8 mouse cellular contexts compared by ENCODE assay signal in the genomic region with DNA sequence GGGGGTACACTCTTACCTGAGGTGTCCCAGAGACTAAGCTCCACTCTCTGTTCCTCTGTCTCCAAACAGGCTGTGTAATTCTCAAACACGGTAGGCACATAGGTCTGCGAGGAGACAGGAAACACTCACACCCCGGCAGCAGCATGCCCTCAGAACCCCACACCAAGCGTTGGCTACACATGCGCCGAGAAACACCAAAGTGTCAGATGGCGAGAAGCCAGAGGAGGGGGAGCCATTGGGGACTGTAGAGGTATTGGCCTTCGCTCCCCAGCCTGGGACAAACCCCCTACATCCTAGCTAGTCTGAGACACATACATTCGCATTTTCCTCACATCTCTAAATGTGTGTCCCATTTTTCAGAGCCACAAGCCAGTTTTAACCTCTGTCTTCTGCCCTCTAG. TPM values are rescaled to one million over a fixed set of nuclear protein-coding genes. Genes with fewer than 3 reads are reported as not detected.
DNase-seq lines count a peak whose midpoint lies in the region; ATAC-seq lines count a peak whose summit lies in the region.

No protein-coding gene starts in this region.

- no peaks in the 10 kb centered on the region for H3K36me3 ChIP-seq in kidney, embryonic 14.5 days (ENCODE audit: control insufficient read depth, insufficient read depth, low read length)
- H3K36me3 ChIP-seq in forebrain, embryonic 13.5 days (ENCODE audit: poor library complexity, severe bottlenecking), result 0 out of 2 replicates have a peak, but pooled peaks cover 4% of the 10 kb centered on the region
- H3K36me3 ChIP-seq in limb, embryonic 10.5 days, result no peaks in the 10 kb centered on the region
- H3K36me3 ChIP-seq in neural tube, embryonic 11.5 days (ENCODE audit: control insufficient read depth, insufficient read depth, low read length), result no peaks in the 10 kb centered on the region

- H3K4me3 ChIP-seq in kidney, embryonic 14.5 days (ENCODE audit: low read length), result peak overlapping the region; percentile 38
- H3K4me3 ChIP-seq in forebrain, embryonic 13.5 days, result peak overlapping the region; percentile 51
- H3K4me3 ChIP-seq in limb, embryonic 10.5 days, result peak overlapping the region; percentile 54
- peak overlapping the region; percentile 48 for H3K4me3 ChIP-seq in neural tube, embryonic 11.5 days (ENCODE audit: low read depth, low read length)

- H3K4me1 ChIP-seq in kidney, embryonic 14.5 days (ENCODE audit: control insufficient read depth, insufficient read depth, low read length), result peaks cover 13% of the 10 kb centered on the region; the same call in 1 of the 2 replicates
- peaks cover 43% of the 10 kb centered on the region for H3K4me1 ChIP-seq in forebrain, embryonic 13.5 days
- H3K4me1 ChIP-seq in limb, embryonic 10.5 days, result peaks cover 33% of the 10 kb centered on the region
- peaks cover 32% of the 10 kb centered on the region for H3K4me1 ChIP-seq in neural tube, embryonic 11.5 days (ENCODE audit: control insufficient read depth, insufficient read depth, low read length)

- no peak for ATAC-seq in kidney, embryonic 14.5 days (ENCODE audit: low FRiP score, low TSS enrichment)
- ATAC-seq in forebrain, embryonic 13.5 days, result no peak
- ATAC-seq in neural tube, embryonic 11.5 days (ENCODE audit: insufficient read depth, low FRiP score, low TSS enrichment), result no peak

- peaks cover 35% of the 10 kb centered on the region for H3K27me3 ChIP-seq in kidney, embryonic 14.5 days (ENCODE audit: control insufficient read depth, insufficient read depth, low read length)
- peaks cover 37% of the 10 kb centered on the region for H3K27me3 ChIP-seq in forebrain, embryonic 13.5 days
- peaks cover 76% of the 10 kb centered on the region for H3K27me3 ChIP-seq in limb, embryonic 10.5 days (ENCODE audit: low read depth, poor library complexity, severe bottlenecking)
- peaks cover 13% of the 10 kb centered on the region; the same call in 1 of the 2 replicates for H3K27me3 ChIP-seq in neural tube, embryonic 11.5 days (ENCODE audit: control insufficient read depth, insufficient read depth, low read length)

- 2% methylated on average over 9 of the region's 9 CpGs for WGBS in kidney, embryonic 14.5 days
- 1% methylated on average over 9 of the region's 9 CpGs for WGBS in forebrain, embryonic 13.5 days
- WGBS in limb, embryonic 10.5 days, result 3% methylated on average over 9 of the region's 9 CpGs
- 0% methylated on average over 9 of the region's 9 CpGs for WGBS in neural tube, embryonic 11.5 days

- no peak overlapping the region for H3K9ac ChIP-seq in kidney, embryonic 14.5 days (ENCODE audit: low read depth, low read length)
- peak overlapping the region; percentile 67 for H3K9ac ChIP-seq in forebrain, embryonic 13.5 days
- H3K9ac ChIP-seq in neural tube, embryonic 11.5 days (ENCODE audit: low read length), result peak overlapping the region; percentile 61

- peak overlapping the region; percentile 77 for H3K4me2 ChIP-seq in kidney, embryonic 14.5 days (replicated peaks; ENCODE audit: low read depth, low read length)
- peak overlapping the region; percentile 99 for H3K4me2 ChIP-seq in forebrain, embryonic 13.5 days
- peak overlapping the region; percentile 87 for H3K4me2 ChIP-seq in neural tube, embryonic 11.5 days (ENCODE audit: low read depth)

- no peaks in the 10 kb centered on the region for H3K9me3 ChIP-seq in kidney, embryonic 14.5 days (ENCODE audit: control insufficient read depth, low read length)
- H3K9me3 ChIP-seq in forebrain, embryonic 13.5 days (replicated peaks), result no peaks in the 10 kb centered on the region
- H3K9me3 ChIP-seq in limb, embryonic 10.5 days (replicated peaks), result no peaks in the 10 kb centered on the region
- no peaks in the 10 kb centered on the region for H3K9me3 ChIP-seq in neural tube, embryonic 11.5 days (ENCODE audit: control insufficient read depth, low read length)

- no peak for DNase-seq in kidney, adult 11 months
- DNase-seq in NIH3T3 (ENCODE audit: low read depth), result peak; percentile 26
- DNase-seq in limb, embryonic 10.5 days (ENCODE audit: low spot score), result peak; percentile 50
- DNase-seq in neural tube, embryonic 11.5 days (ENCODE audit: low spot score), result peak; percentile 17
- no peak for DNase-seq in spleen, postnatal 4 days (ENCODE audit: low spot score in 2 of 2)
- no peak for DNase-seq in gastrocnemius, postnatal 4 days (ENCODE audit: low spot score in 2 of 2)

- no peak overlapping the region for H3K27ac ChIP-seq in kidney, embryonic 14.5 days (ENCODE audit: low read depth, low read length)
- no peak overlapping the region for H3K27ac ChIP-seq in forebrain, embryonic 13.5 days
- no peak overlapping the region for H3K27ac ChIP-seq in limb, embryonic 10.5 days
- no peak overlapping the region for H3K27ac ChIP-seq in neural tube, embryonic 11.5 days (ENCODE audit: low read depth, low read length)

RNA-seq across cellular contexts. Expression of a gene that starts 0.8 kb away (rescaled TPM):
- polyA plus RNA-seq in kidney, embryonic 14.5 days (2014; fragmentation: Nextera tagmentation; extraction: Ambion mirVana), result 0.28 and 0.31 TPM in 2 replicates
- polyA plus RNA-seq in forebrain, embryonic 13.5 days (2015; fragmentation: Nextera tagmentation; extraction: Ambion mirVana), result 6.3 and 7.0 TPM in 2 replicates
- 0.38 and 0.62 TPM in 2 replicates for polyA plus RNA-seq in limb, embryonic 10.5 days (2016; fragmentation: Nextera tagmentation; extraction: Ambion mirVana)
- polyA plus RNA-seq in neural tube, embryonic 11.5 days (2014; fragmentation: Nextera tagmentation; extraction: Ambion mirVana), result 5.2 and 5.3 TPM in 2 replicates
- 1 to 10 TPM in 1 of 2 experiments, under 1 TPM in 1; 0.75 to 1.2 TPM for total RNA-seq in gastrocnemius, postnatal 4 days (2021)

RNA-seq across cellular contexts. Expression of a gene that starts 13.8 kb away (rescaled TPM):
- 27.3 and 32.2 TPM in 2 replicates for polyA plus RNA-seq in kidney, embryonic 14.5 days (2014; fragmentation: Nextera tagmentation; extraction: Ambion mirVana)
- 32.5 and 33.3 TPM in 2 replicates for polyA plus RNA-seq in forebrain, embryonic 13.5 days (2015; fragmentation: Nextera tagmentation; extraction: Ambion mirVana)
- 21.8 and 25.4 TPM in 2 replicates for polyA plus RNA-seq in limb, embryonic 10.5 days (2016; fragmentation: Nextera tagmentation; extraction: Ambion mirVana)
- 19.5 and 24.1 TPM in 2 replicates for polyA plus RNA-seq in neural tube, embryonic 11.5 days (2014; fragmentation: Nextera tagmentation; extraction: Ambion mirVana)
- total RNA-seq in gastrocnemius, postnatal 4 days (2021), result 10 to 100 TPM; 62.5 to 67.3 TPM

RNA-seq across cellular contexts. Expression of a gene that starts 31.5 kb away (rescaled TPM):
- 0.69 and 1.0 TPM in 2 replicates for polyA plus RNA-seq in kidney, embryonic 14.5 days (2014; fragmentation: Nextera tagmentation; extraction: Ambion mirVana)
- 2.1 TPM in 2 replicates for polyA plus RNA-seq in forebrain, embryonic 13.5 days (2015; fragmentation: Nextera tagmentation; extraction: Ambion mirVana)
- polyA plus RNA-seq in limb, embryonic 10.5 days (2016; fragmentation: Nextera tagmentation; extraction: Ambion mirVana), result 0.34 and 0.64 TPM in 2 replicates
- 0.70 and 0.96 TPM in 2 replicates for polyA plus RNA-seq in neural tube, embryonic 11.5 days (2014; fragmentation: Nextera tagmentation; extraction: Ambion mirVana)
- total RNA-seq in gastrocnemius, postnatal 4 days (2021), result not detected

RNA-seq across cellular contexts. Expression of a gene that starts 45.8 kb away (rescaled TPM):
- 21.5 and 26.5 TPM in 2 replicates for polyA plus RNA-seq in kidney, embryonic 14.5 days (2014; fragmentation: Nextera tagmentation; extraction: Ambion mirVana)
- 82.1 and 94.8 TPM in 2 replicates for polyA plus RNA-seq in forebrain, embryonic 13.5 days (2015; fragmentation: Nextera tagmentation; extraction: Ambion mirVana)
- 16.6 and 24.2 TPM in 2 replicates for polyA plus RNA-seq in limb, embryonic 10.5 days (2016; fragmentation: Nextera tagmentation; extraction: Ambion mirVana)
- polyA plus RNA-seq in neural tube, embryonic 11.5 days (2014; fragmentation: Nextera tagmentation; extraction: Ambion mirVana), result 57.4 and 58.4 TPM in 2 replicates
- total RNA-seq in gastrocnemius, postnatal 4 days (2021), result 10 to 100 TPM; 22.1 to 22.5 TPM

RNA-seq across cellular contexts. Expression of a gene that starts 51.5 kb away (rescaled TPM):
- polyA plus RNA-seq in kidney, embryonic 14.5 days (2014; fragmentation: Nextera tagmentation; extraction: Ambion mirVana), result 28.8 and 33.4 TPM in 2 replicates
- 3.0 and 4.9 TPM in 2 replicates for polyA plus RNA-seq in forebrain, embryonic 13.5 days (2015; fragmentation: Nextera tagmentation; extraction: Ambion mirVana)
- polyA plus RNA-seq in limb, embryonic 10.5 days (2016; fragmentation: Nextera tagmentation; extraction: Ambion mirVana), result 26.8 and 28.9 TPM in 2 replicates
- polyA plus RNA-seq in neural tube, embryonic 11.5 days (2014; fragmentation: Nextera tagmentation; extraction: Ambion mirVana), result 12.1 and 12.6 TPM in 2 replicates
- 10 to 100 TPM; 16.6 to 17.2 TPM for total RNA-seq in gastrocnemius, postnatal 4 days (2021)

Comparison
In these comparisons a context has a peak if more than half of its experiments do, and no peak if none do; other contexts are left out.
1. DNase-seq: peak in NIH3T3 (single experiment), limb, embryonic 10.5 days (single experiment) and neural tube, embryonic 11.5 days (single experiment); none in kidney, adult 11 months (single experiment), spleen, postnatal 4 days (0 of 2) and gastrocnemius, postnatal 4 days (0 of 2).
2. Peak in every context shown above with its lines, with median percentiles within 50 percentile points of each other: H3K4me2 ChIP-seq and H3K4me3 ChIP-seq.